Mouse (Mus musculus) heart, embryonic 15.5 days (tissue): ENCODE measurements around the gene Eef1akmt2. TPM values are rescaled to one million over a fixed set of nuclear protein-coding genes. Genes with fewer than 3 reads are reported as not detected.

Experiments used
- ATAC-seq: fragments of 200-750 bp; cut with Nextera tagmentation; replicated peaks from 2 replicates; pipeline ENCODE4 v1.8.0; 2017; ENCODE audit warnings: low read depth, moderate TSS enrichment; ENCODE audit not compliant: insufficient number of reproducible peaks, insufficient read depth, low FRiP score
- H3K27ac ChIP-seq: fragments of 300-500 bp; sonication (generic); 2 replicates; pipeline ENCODE4 v1.5.1; 2015; ENCODE audit warnings: mild to moderate bottlenecking, inconsistent platforms
- H3K27me3 ChIP-seq: fragments of 300-500 bp; sonication (generic); 2 replicates; pipeline ENCODE4 v1.6.1; 2015; ENCODE audit warnings: inconsistent platforms
- H3K36me3 ChIP-seq: fragments of 300-500 bp; sonication (generic); 2 replicates; pipeline ENCODE4 v1.6.1; 2015; ENCODE audit warnings: mild to moderate bottlenecking, inconsistent platforms
- H3K4me1 ChIP-seq: fragments of 300-500 bp; sonication (generic); replicated peaks from 2 replicates; pipeline ENCODE4 v1.6.1; 2015; ENCODE audit warnings: inconsistent platforms
- H3K4me2 ChIP-seq: fragments of 300-500 bp; sonication (generic); 2 replicates; pipeline ENCODE4 v1.6.1; 2015; ENCODE audit warnings: inconsistent platforms, mild to moderate bottlenecking, moderate library complexity
- H3K4me3 ChIP-seq: fragments of 300-500 bp; sonication (generic); 2 replicates; pipeline ENCODE4 v1.5.1; 2015; ENCODE audit warnings: mild to moderate bottlenecking, inconsistent platforms
- H3K9ac ChIP-seq: fragments of 300-500 bp; sonication (generic); 2 replicates; pipeline ENCODE4 v1.6.1; 2015; ENCODE audit warnings: mild to moderate bottlenecking, inconsistent platforms
- H3K9me3 ChIP-seq: fragments of 300-500 bp; sonication (generic); replicated peaks from 2 replicates; pipeline ENCODE4 v1.6.1; 2016; ENCODE audit warnings: inconsistent platforms
- WGBS: fragments of 180-500 bp; shearing (Covaris S2); methylation state at CpG from one replicate; pipeline ENCODE4 v1.1.7; 2015; ENCODE audit warnings: mixed read lengths; 5-methylcytosine and 5-hydroxymethylcytosine counted together
- polyA plus RNA-seq: library from polyadenylated mRNA; unstranded; fragments of >200 nt; fragmentation: Nextera tagmentation; extraction: Ambion mirVana; gene quantifications from 2 replicates; pipeline ENCODE4 v1.2.1, GENCODE M21; 2015

Gene Eef1akmt2
- polyA plus RNA-seq, 1 experiment from 2014 or later = 35.5 TPM

DNA sequence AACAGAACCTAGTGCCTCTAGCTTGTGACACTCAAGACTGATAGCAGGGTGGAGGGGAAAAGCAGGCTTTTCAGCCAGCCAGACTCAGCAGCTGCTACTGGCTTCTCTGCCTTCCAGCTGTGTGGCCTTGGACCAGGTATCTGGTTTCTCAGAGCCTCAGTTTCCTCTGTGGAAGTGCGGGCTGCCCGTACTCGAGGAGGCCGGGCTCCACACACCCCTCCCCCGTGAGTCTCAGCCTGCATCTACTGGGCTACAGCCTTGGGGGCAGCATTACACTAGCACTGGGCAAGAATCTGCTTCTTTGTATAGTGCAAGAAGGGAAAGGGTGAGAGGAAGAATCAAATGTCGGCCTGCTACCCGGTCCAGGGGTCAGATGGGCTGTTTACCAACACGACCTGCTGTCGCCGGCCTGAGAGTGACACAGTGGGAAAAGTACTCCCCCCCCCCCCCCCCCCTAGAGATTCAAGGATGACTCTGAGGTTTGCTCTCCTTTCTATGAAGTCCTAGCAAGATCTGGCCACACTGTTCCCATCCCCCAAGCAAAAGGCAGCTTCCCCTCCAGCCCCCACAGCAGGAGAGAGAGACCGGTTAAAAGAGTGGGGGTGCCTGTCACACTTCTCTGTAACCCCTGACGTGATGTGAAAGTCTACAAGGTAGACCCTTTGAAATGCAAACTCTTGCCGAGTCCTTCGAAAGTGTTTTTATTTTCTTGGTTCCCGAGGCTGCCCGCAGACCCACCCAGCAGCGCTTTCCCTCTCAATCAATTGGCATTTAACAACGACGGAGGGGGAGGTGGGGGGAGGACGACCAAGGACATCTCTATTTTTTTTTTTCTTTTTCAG is 43.4 kb downstream of the Eef1akmt2 start:
- no peak overlapping the region for H3K4me3 ChIP-seq
- peaks cover 80% of the 10 kb centered on the region for H3K4me1 ChIP-seq
- peak overlapping the region; percentile 46 for H3K4me2 ChIP-seq
- no peaks in the 10 kb centered on the region for H3K36me3 ChIP-seq
- peak overlapping the region; percentile 36; the same call in 1 of the 2 replicates for H3K9ac ChIP-seq
- H3K27ac ChIP-seq = peak overlapping the region; percentile 73
- H3K9me3 ChIP-seq = no peaks in the 10 kb centered on the region
- 14% methylated on average over 20 of the region's 20 CpGs for WGBS
- no peak for ATAC-seq
- H3K27me3 ChIP-seq = no peaks in the 10 kb centered on the region

DNA sequence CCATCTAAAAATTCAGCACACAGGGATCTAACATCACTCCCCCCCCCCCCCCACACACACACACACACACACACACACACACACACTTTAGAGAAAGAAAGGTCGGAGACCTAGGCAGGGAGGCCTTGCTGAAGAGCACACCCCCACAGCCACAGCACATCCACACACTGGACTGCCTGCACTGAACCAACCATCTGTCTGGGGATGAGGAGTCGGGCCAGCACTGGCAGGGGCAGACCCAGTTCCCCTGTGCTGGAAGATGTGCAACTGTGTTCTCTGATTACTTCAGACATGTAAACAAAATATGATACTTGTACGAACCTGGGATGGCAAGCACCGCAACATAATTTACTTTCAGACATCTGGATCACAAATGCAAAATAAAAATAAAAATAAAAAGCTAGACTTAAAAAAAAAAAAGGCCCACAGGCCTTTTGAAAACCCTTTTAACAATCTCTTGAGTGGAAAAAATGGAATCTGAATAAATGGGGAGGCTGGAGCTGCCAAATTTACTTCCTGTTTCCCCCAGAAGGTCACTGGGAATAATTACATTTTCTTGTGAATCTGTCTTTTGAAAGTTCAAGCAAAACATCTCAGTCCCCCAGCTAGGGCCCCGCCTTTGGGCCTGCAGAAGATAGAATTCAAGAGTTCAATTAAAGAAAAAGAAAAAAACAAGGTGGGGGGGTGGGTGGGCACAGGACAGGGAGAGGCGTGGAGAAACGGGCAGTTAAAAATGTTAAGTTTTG is 44.2 kb downstream of the Eef1akmt2 start:
- Histone ChIP-seq H3K4me3 (no peak overlapping the region), H3K4me1 (peaks cover 87% of the 10 kb centered on the region), H3K9ac (peak overlapping the region; percentile 36; the same call in 1 of the 2 replicates), H3K27me3 (no peaks in the 10 kb centered on the region), H3K9me3 (no peaks in the 10 kb centered on the region), H3K36me3 (no peaks in the 10 kb centered on the region), H3K4me2 (no peak overlapping the region; the same call in 1 of the 2 replicates), H3K27ac (peak overlapping the region; percentile 73)
- ATAC-seq = no peak
- 59% methylated on average over 7 of the region's 7 CpGs for WGBS

DNA sequence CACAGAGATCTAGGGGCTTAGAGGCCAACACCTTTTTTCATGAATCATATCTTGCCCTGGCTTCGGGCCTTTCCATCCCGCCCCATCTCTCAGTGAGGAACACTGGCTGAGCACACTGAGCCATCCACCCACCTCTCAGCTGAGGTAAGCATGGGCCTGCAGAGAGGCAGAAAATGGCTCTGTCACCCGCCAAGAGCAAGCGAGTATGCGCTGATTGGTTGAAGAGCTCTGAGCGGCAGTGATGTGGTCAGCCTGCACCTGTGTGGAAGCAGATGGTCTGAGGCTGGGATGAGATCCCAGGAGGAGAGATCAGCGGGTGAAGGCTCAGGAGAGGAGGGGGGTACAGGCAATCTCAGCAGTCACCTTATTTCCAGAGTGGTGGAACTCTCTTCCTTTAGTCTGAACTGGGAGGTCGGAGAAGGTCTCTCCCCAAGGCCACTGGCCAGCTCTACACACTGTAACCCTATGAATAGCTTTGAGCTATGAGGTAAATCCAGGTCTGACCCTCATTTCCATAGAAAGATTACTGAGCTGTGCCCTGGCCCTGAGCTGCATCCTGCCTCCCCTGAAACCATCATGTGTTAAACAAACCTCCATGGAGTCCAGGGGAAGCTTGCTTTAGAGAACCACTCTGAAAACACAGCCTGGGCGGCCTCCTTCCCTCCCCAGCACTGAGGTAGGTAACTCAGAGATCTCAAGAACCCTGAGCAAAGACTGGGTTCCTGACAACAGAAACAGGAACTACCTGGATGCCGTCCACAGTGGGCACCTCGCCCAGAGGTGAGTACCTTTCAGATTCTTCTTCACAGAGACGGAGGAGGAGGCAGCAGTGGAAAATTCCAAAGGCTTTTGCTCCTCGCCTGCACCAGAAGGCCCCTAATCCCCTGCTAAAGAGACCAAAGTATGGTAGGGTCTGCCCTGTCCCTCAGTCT is 45.3 kb downstream of the Eef1akmt2 start:
- Histone ChIP-seq H3K4me2 (no peak overlapping the region), H3K4me1 (peaks cover 93% of the 10 kb centered on the region), H3K9me3 (no peaks in the 10 kb centered on the region), H3K27me3 (no peaks in the 10 kb centered on the region), H3K36me3 (no peaks in the 10 kb centered on the region), H3K9ac (0 out of 2 replicates have a peak overlapping the region, but pooled peaks have one; percentile 16), H3K4me3 (no peak overlapping the region), H3K27ac (peak overlapping the region; percentile 73)
- WGBS = 58% methylated on average over 13 of the region's 13 CpGs
- ATAC-seq = no peak

DNA sequence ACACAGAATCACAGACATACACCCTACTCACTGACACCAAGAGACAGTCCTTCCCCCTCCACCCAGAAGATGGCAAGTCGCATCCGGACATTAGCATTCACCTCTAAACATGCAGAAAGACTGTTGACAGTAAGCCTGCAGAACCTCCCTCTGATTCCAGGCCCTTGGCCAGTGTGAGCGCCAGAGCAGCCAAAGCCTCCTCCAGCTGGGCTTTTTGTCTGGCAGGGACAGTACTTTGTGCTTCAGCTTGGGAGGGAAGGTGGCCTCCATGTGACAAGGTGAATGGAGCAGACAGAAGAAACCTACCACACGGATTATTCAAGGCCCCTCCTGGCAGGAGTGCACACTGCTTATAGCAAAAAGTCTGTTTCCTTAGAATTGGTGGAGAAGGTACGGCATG is 46.2 kb downstream of the Eef1akmt2 start:
- Histone ChIP-seq H3K4me2 (no peak overlapping the region), H3K27ac (peak overlapping the region; percentile 73), H3K4me1 (peaks cover 93% of the 10 kb centered on the region), H3K4me3 (no peak overlapping the region), H3K9ac (no peak overlapping the region), H3K9me3 (no peaks in the 10 kb centered on the region), H3K27me3 (no peaks in the 10 kb centered on the region), H3K36me3 (no peaks in the 10 kb centered on the region)
- ATAC-seq = no peak
- 61% methylated on average over 5 of the region's 5 CpGs for WGBS

DNA sequence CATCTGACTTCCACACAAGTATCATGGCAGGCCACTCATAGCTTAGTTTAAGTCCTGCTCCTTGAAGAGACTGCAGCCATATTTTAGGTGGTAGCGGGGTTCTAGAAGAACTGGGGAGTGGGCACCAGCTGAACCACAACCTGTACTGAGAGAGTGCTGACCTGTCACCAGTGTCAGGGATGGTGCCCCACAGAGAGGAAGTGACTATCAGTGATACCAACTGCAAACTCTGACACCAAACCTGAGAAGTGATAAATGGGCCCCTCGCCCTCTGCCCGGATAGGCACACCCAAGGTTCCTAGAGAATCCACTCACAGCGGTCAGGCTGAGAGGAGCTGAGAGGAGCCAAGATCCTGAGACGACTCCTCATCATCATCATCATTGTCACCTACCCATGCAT is 47.5 kb downstream of the Eef1akmt2 start:
- 88% methylated on average over 5 of the region's 5 CpGs for WGBS
- Histone ChIP-seq H3K4me3 (no peak overlapping the region), H3K27me3 (no peaks in the 10 kb centered on the region), H3K36me3 (no peaks in the 10 kb centered on the region), H3K4me1 (peaks cover 93% of the 10 kb centered on the region), H3K4me2 (no peak overlapping the region), H3K9ac (no peak overlapping the region), H3K27ac (peak overlapping the region; percentile 79; the same call in 1 of the 2 replicates), H3K9me3 (no peaks in the 10 kb centered on the region)
- no peak for ATAC-seq

DNA sequence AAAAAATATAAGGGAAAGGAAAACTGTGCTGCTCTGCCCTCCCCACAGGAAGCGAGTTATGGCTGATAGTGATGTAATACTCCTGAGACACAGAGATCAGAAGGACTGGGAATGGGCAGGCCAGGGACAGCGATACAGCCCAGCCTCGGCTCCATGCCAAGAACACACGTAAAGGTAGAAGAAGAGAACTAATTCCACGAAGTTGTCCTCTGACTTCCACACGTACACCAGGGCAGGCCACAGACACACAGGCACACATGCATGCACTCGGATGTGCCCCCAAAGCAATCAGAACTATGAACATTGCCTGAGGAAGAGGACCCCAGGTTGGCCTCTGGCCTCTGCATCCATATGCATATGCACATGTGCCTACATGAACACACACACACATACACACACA is 48.0 kb downstream of the Eef1akmt2 start:
- Histone ChIP-seq H3K36me3 (no peaks in the 10 kb centered on the region), H3K9me3 (no peaks in the 10 kb centered on the region), H3K4me1 (peaks cover 93% of the 10 kb centered on the region), H3K4me3 (no peak overlapping the region), H3K4me2 (no peak overlapping the region), H3K27me3 (no peaks in the 10 kb centered on the region), H3K9ac (no peak overlapping the region), H3K27ac (peak overlapping the region; percentile 79)
- ATAC-seq = no peak
- 58% methylated on average over 7 of the region's 7 CpGs for WGBS

DNA sequence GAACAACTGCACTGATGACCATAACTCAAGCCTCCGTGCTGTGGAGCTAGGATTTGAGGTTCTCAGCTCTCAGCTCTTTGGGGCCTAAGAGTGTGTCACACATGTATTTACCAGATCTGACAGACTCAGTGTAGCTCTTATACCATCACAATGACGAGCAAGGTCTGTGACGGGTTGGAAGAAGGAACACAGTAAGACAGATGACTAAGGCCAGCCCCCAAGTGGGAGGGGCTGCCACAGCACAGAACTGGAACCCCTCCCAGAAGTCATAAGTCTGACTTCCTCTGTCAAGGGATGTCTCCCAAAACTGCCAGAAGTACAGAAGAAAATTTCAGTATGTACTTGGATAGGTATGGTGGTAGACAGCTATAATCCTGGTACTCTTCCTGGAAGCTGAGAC is 48.5 kb downstream of the Eef1akmt2 start:
- 66% methylated on average over 3 of the region's 3 CpGs for WGBS
- peaks cover 93% of the 10 kb centered on the region for H3K4me1 ChIP-seq
- no peak overlapping the region for H3K4me3 ChIP-seq
- H3K27ac ChIP-seq = peak overlapping the region; percentile 79
- no peak for ATAC-seq
- no peaks in the 10 kb centered on the region for H3K9me3 ChIP-seq
- H3K4me2 ChIP-seq = no peak overlapping the region
- H3K27me3 ChIP-seq = no peaks in the 10 kb centered on the region
- H3K36me3 ChIP-seq = no peaks in the 10 kb centered on the region
- no peak overlapping the region for H3K9ac ChIP-seq

DNA sequence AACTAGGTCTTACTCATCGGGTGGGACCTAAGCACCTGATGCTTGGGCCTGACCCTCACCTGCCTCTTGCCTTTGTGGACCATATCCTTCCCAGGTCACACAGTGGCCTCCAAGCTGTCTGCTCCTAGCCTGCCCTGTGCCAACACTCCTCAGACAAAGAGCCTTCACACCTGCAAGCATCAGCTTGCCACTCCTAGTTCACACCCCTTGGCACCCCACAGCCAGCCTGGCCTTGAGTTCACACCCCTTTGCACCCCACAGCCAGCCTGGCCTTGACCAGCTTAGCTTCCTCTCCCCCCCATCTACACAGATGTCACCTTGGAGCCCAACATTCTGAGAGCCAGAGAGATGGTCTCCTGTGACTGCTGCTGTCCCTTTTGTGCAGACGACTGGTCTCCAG is 49.1 kb downstream of the Eef1akmt2 start:
- peak overlapping the region; percentile 79 for H3K27ac ChIP-seq

DNA sequence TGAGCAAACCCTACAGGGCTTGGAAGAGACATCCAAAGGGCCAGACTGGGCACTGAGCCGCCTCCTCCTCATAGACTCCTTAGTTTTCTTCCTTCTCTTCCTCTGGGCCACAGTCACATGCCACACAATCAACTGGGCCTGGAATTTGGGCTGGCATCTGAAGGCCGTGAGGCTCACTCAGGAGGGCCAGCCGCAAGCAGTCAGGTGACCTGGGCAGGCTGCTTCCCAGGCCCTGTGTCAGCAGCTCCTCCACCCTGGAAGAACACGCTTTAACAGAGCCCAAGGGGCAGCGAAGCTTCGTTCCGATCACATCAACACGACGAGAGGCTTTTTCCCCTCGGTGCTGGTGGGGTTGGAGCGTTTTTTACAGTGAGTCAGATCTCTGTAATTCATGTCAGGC is 49.8 kb downstream of the Eef1akmt2 start:
- Histone ChIP-seq H3K9me3 (no peaks in the 10 kb centered on the region), H3K27ac (peak overlapping the region; percentile 79), H3K9ac (peak overlapping the region; percentile 11; the same call in 1 of the 2 replicates), H3K4me3 (no peak overlapping the region), H3K4me2 (0 out of 2 replicates have a peak overlapping the region, but pooled peaks have one; percentile 3), H3K27me3 (no peaks in the 10 kb centered on the region), H3K36me3 (no peaks in the 10 kb centered on the region), H3K4me1 (peaks cover 84% of the 10 kb centered on the region)
- 44% methylated on average over 11 of the region's 11 CpGs for WGBS
- no peak for ATAC-seq

More for the DNA sequence above, 49.1 kb downstream of the Eef1akmt2 start:
- Histone ChIP-seq H3K4me2 (no peak overlapping the region), H3K4me1 (peaks cover 90% of the 10 kb centered on the region), H3K9me3 (no peaks in the 10 kb centered on the region), H3K36me3 (no peaks in the 10 kb centered on the region), H3K4me3 (no peak overlapping the region), H3K27me3 (no peaks in the 10 kb centered on the region), H3K9ac (no peak overlapping the region)
- 68% methylated on average over 2 of the region's 2 CpGs for WGBS
- ATAC-seq = no peak

DNA sequence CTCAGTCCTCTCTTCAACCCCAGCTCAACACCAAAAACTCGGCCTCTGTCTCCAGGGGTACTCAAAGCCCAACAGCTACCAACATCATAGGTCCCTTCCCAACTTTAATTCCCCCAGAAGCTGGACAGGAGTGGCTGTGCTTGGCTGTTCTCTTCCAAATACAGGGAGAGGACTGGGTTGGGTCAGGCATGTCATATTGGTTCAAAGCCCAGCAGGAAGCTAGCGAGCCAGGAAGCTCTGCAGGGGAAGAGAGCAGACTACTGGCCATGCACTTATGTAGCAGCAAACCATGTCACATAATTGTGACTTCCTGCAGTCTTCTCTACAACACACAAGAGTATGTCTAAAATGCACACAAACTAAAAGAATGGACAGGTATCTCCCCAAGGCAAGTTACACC is 50.4 kb downstream of the Eef1akmt2 start:
- ATAC-seq = no peak
- WGBS = 78% methylated on average over 2 of the region's 2 CpGs
- H3K27me3 ChIP-seq = no peaks in the 10 kb centered on the region
- H3K4me1 ChIP-seq = peaks cover 77% of the 10 kb centered on the region
- peak overlapping the region; percentile 79 for H3K27ac ChIP-seq
- no peaks in the 10 kb centered on the region for H3K9me3 ChIP-seq
- no peak overlapping the region for H3K4me3 ChIP-seq
- no peak overlapping the region for H3K4me2 ChIP-seq
- no peaks in the 10 kb centered on the region for H3K36me3 ChIP-seq
- H3K9ac ChIP-seq = no peak overlapping the region

DNA sequence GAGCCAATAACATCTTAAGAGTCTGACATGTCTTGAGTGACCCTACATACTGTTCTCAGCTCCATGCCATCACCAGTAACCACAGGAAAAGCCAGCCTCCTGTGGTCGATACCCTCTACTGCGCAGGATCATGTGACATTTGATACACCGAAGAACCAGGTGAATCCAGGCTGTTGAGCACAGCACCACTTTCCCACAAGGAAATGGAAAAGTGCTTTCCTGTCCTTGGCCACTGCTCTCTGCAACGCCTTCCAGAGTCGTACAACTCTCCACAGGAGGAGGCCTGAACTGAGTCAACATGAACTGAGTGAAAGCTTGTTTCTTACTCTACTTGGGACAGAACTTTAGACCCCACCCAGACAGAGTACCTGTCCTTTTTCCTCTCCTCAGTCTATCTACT is 51.0 kb downstream of the Eef1akmt2 start:
- Histone ChIP-seq H3K4me2 (no peak overlapping the region), H3K27me3 (no peaks in the 10 kb centered on the region), H3K27ac (peak overlapping the region; percentile 79), H3K36me3 (no peaks in the 10 kb centered on the region), H3K9ac (no peak overlapping the region), H3K4me3 (no peak overlapping the region), H3K9me3 (no peaks in the 10 kb centered on the region), H3K4me1 (peaks cover 72% of the 10 kb centered on the region)
- 76% methylated on average over 5 of the region's 5 CpGs for WGBS
- ATAC-seq = no peak
